Mouse (Mus musculus) liver, postnatal 0 days (tissue): ENCODE results near the gene Pibf1. TPM values are rescaled to one million over a fixed set of nuclear protein-coding genes. Genes with fewer than 3 reads are reported as not detected.

Experiments used
- ATAC-seq: fragments of 200-750 bp; cut with Nextera tagmentation; 2 replicates; pipeline ENCODE4 v1.8.0; 2017; ENCODE audit warnings: mild to moderate bottlenecking, moderate library complexity
- DNase-seq: peaks from one replicate; pipeline ENCODE4 v3.0.0-alpha.2; 2016
- H3K27ac ChIP-seq: fragments of 300-500 bp; sonication (generic); 2 replicates; pipeline ENCODE4 v1.5.1; 2014; ENCODE audit warnings: antibody characterized with exemption, moderate library complexity, mild to moderate bottlenecking, low read depth
- H3K27me3 ChIP-seq: fragments of 300-500 bp; sonication (generic); 2 replicates; pipeline ENCODE4 v1.6.1; 2014; ENCODE audit warnings: low read length, control low read depth, mixed read lengths; ENCODE audit not compliant: insufficient read depth
- H3K36me3 ChIP-seq: fragments of 300-500 bp; sonication (generic); replicated peaks from 2 replicates; pipeline ENCODE4 v1.6.1; 2014; ENCODE audit warnings: mild to moderate bottlenecking, control low read depth, low read length, moderate library complexity, mixed read lengths; ENCODE audit not compliant: insufficient read depth
- H3K4me1 ChIP-seq: fragments of 300-500 bp; sonication (generic); 2 replicates; pipeline ENCODE4 v1.6.1; 2014; ENCODE audit warnings: antibody characterized with exemption, mild to moderate bottlenecking, control low read depth; ENCODE audit not compliant: insufficient read depth
- H3K4me2 ChIP-seq: fragments of 300-500 bp; sonication (generic); 2 replicates; pipeline ENCODE4 v1.6.1; 2014; ENCODE audit warnings: low read depth, mild to moderate bottlenecking, low read length, moderate library complexity, mixed read lengths
- H3K4me3 ChIP-seq: fragments of 300-500 bp; sonication (generic); 2 replicates; pipeline ENCODE4 v1.5.1; 2014; ENCODE audit warnings: low read depth, low read length
- H3K9ac ChIP-seq: fragments of 300-500 bp; sonication (generic); replicated peaks from 2 replicates; pipeline ENCODE4 v1.6.1; 2014; ENCODE audit warnings: mild to moderate bottlenecking, moderate library complexity
- H3K9me3 ChIP-seq: fragments of 300-500 bp; sonication (generic); 2 replicates; pipeline ENCODE4 v1.6.1; 2016; ENCODE audit warnings: mild to moderate bottlenecking, control low read depth, low read length, mixed read lengths
- CTCF ChIP-seq: sonication (generic); IDR thresholded peaks from 2 replicates; pipeline ENCODE4 v1.5.1; 2016; ENCODE audit warnings: antibody characterized with exemption, low read depth
- EP300 ChIP-seq: IDR thresholded peaks from 2 replicates; pipeline ENCODE4 v1.6.1; 2016; ENCODE audit warnings: antibody characterized with exemption, low read depth, mild to moderate bottlenecking
- WGBS: fragments of 180-500 bp; shearing (Covaris S2); extraction: QIAGEN DNeasy Blood & Tissue Kit; methylation state at CpG from one replicate; pipeline ENCODE4 v1.1.7; 2014; ENCODE audit not compliant: insufficient replicate concordance; 5-methylcytosine and 5-hydroxymethylcytosine counted together
- polyA plus RNA-seq: library from polyadenylated mRNA; unstranded; fragments of >200 nt; fragmentation: Nextera tagmentation; extraction: Ambion mirVana; gene quantifications from 2 replicates; pipeline ENCODE4 v1.2.1, GENCODE M21; 2015

The Pibf1 gene
- polyA plus RNA-seq, result 4.7 and 4.9 TPM in 2 replicates

DNA sequence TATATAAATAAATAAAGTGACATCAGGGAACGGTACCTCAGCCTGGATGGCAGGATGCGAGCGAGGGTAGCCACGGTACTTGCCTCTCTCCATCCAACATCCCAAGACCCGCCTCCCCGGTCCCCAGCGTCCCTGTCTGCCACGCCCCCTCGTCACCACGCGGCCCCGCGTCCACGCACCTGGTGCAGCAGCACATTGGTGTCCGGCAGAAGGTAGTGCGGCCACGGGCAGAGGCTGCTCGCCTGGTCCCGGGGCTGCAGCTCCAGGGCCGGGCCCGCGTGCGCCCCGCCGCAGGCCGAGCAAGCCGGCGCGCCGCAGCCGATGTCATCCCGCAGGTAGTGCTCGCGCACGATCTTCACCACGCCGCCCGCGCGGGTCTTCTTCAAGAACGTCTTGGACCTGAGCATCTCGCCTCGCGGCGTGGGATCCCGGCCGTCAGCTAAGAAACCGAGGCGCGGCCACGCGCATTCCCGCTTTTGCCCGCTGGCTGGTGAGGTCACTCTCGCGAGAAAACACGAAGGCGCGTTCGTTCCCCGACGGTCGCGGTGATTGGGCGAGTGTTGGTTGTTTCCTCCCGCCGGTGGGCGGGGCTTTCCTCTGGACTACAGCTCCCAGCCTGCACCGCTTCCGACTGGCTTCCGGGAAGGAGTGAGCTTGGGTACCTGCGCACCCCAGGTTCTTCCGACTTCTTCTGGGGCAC lies at the start of gene Pibf1, which contains the start of gene Dis3:
Pibf1 (plus strand) TSS at position 158 of the 700 bp plus-strand sequence.
Dis3 (minus strand) TSS at position 504 of the 700 bp plus-strand sequence.
- DNase-seq (peak; percentile 100), ATAC-seq (peak; percentile 99)
- WGBS, result under 1% methylated on average over 72 of the region's 73 CpGs
- H3K9me3 ChIP-seq, result no peaks in the 10 kb centered on the region
- H3K27me3 ChIP-seq, result no peaks in the 10 kb centered on the region
- peak within 1 kb of the TSS; percentile 66 for H3K27ac ChIP-seq
- H3K9ac ChIP-seq, result peak within 1 kb of the TSS; percentile 88
- TF ChIP-seq EP300 (peak; percentile 53; the same call in 1 of the 2 replicates), CTCF (no peak)
- H3K4me3 ChIP-seq, result peak within 1 kb of the TSS; percentile 99
- peaks cover 8% of the 10 kb centered on the region for H3K4me1 ChIP-seq
- peak within 1 kb of the TSS; percentile 95 for H3K4me2 ChIP-seq
- peaks cover 31% of the 10 kb centered on the region for H3K36me3 ChIP-seq

DNA sequence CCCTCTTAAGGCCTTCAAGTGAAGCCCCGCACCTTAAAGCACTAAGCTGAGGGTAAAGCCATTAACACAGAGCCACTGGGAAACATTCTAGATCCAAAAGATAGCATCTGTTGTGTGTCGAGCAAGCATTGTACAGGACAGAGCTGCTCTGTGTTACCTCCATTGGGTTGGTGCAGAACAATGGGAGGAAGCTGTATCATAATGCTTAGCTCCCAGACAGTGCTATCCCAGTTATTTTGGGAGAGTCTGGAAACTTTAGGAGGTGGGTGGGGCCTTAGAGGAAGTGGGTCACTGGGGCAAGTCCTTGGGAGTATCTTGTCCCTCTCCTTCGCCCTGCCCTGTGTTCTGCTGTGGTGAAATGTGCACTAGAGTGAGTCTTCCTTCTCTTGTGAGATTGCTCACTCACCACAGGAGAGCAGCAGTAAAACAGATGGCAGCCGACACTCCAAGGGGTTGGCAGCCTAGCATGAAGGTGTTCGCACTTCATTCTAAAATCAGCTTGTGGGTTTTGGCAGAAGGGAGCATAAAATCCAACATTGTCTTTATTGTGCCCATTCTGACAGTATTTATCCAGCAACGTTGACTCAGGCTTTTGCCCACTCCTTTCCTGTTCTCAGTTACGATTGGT lies 40.2 kb upstream of the Pibf1 start:
- 85% methylated on average over 7 of the region's 7 CpGs for WGBS
- no peaks in the 10 kb centered on the region for H3K9me3 ChIP-seq
- peaks cover 34% of the 10 kb centered on the region for H3K36me3 ChIP-seq
- H3K27ac ChIP-seq, result no peak overlapping the region
- DNase-seq, result no peak
- no peaks in the 10 kb centered on the region for H3K4me1 ChIP-seq
- no peaks in the 10 kb centered on the region for H3K27me3 ChIP-seq
- no peak overlapping the region for H3K9ac ChIP-seq
- H3K4me2 ChIP-seq, result no peak overlapping the region
- TF ChIP-seq EP300 (no peak), CTCF (no peak)
- no peak overlapping the region for H3K4me3 ChIP-seq
- peak; percentile 56 for ATAC-seq

DNA sequence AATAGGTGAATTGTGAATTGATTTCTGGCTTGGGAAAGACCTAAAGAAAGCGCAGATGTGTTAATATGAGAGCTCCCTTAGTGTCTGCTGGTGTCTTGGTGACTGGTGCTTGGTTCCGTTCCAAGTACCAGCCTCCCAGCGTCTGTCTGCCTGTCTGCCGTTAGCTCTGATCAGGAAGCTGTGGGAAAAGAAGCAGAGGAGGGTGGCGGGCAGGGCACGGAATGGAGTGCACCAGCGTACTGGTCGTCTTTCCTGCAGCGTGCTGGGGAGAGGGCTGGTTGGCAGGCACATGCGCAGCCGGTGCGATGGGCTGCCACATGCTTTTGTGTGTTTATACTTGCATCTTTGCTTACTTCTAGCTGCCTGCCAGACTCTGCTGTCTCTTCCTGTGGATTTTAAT lies 38.6 kb upstream of the Pibf1 start:
- Histone ChIP-seq H3K9ac (no peak overlapping the region), H3K4me2 (no peak overlapping the region), H3K4me3 (no peak overlapping the region), H3K27me3 (no peaks in the 10 kb centered on the region), H3K9me3 (no peaks in the 10 kb centered on the region), H3K27ac (no peak overlapping the region), H3K36me3 (peaks cover 34% of the 10 kb centered on the region), H3K4me1 (no peaks in the 10 kb centered on the region)
- TF ChIP-seq CTCF, result no peak
- no peak for TF ChIP-seq EP300
- 91% methylated on average over 12 of the region's 12 CpGs for WGBS
- ATAC-seq, result no peak
- DNase-seq, result no peak

DNA sequence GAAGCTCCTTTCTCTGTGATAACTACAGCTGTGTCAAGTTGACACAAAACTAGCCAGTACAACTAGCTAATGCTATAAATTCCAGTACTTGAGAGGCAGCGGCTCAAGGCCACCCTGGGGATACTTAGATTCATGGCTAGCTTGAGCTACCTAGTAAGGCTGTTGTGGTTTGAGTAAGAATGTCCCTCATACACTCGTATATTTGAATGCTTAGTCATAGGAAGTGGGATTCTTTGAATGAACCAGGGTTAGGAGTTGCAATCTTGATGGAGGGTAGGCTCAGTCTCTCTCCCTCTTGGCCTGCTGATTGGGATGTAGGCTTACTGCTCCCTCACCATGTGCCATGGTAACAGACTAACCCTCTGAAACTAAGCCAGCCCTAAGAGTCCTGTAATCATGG lies 36.1 kb upstream of the Pibf1 start:
- Histone ChIP-seq H3K27me3 (no peaks in the 10 kb centered on the region), H3K9me3 (no peaks in the 10 kb centered on the region), H3K9ac (no peak overlapping the region), H3K4me2 (no peak overlapping the region), H3K36me3 (peaks cover 40% of the 10 kb centered on the region), H3K27ac (no peak overlapping the region), H3K4me3 (no peak overlapping the region), H3K4me1 (no peaks in the 10 kb centered on the region)
- ATAC-seq, result no peak
- WGBS, result 74% methylated on average over 2 of the region's 2 CpGs
- TF ChIP-seq EP300 (no peak), CTCF (no peak)
- DNase-seq, result no peak

DNA sequence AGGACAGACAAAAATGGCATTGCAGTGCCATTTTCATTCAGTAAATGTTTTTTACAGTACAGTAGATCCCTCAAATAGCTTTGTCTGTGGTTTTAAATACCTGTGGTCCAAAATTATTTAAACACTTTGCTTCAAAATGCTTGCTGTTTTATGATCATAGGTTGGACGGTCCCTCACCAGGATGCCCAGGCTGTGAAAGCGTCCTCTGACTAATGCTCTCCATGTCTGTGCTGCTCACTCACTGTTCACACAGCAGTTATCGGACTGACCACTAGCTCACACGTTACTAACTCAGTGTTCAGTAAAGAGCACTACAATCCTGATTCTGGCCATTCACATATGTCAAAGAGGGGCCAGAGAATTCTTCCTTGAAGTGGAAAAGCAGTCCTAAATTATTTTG lies 28.1 kb upstream of the Pibf1 start:
- no peaks in the 10 kb centered on the region for H3K27me3 ChIP-seq
- WGBS, result 87% methylated on average over 4 of the region's 4 CpGs
- no peak for ATAC-seq
- no peak overlapping the region for H3K27ac ChIP-seq
- no peak overlapping the region for H3K4me3 ChIP-seq
- H3K36me3 ChIP-seq, result peaks cover 47% of the 10 kb centered on the region
- no peak overlapping the region for H3K4me2 ChIP-seq
- TF ChIP-seq EP300, result no peak
- TF ChIP-seq CTCF, result no peak
- no peak for DNase-seq
- H3K9ac ChIP-seq, result no peak overlapping the region
- H3K4me1 ChIP-seq, result no peaks in the 10 kb centered on the region
- H3K9me3 ChIP-seq, result no peaks in the 10 kb centered on the region

DNA sequence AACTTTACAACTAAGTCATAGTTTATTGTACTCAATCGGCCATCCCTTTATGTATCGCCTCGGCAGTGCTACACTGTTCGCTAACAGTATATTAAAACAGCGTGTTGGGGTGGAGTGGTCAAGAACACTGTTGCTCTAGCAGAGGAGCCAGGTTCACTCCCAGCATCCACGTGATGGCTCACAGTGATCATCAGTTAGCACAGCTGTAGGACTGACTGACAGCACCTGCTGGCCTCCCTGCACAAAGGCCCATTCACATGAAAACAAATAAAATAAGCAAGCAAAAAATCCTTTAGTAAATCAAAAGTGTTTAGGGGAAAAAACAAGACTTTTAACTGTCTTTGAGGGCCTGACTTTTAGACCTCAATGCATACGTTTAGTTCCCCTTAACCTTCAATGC lies 10.3 kb upstream of the Pibf1 start:
- peaks cover 51% of the 10 kb centered on the region for H3K36me3 ChIP-seq
- H3K4me3 ChIP-seq, result no peak overlapping the region
- WGBS, result 91% methylated on average over 7 of the region's 7 CpGs
- H3K27me3 ChIP-seq, result no peaks in the 10 kb centered on the region
- H3K9me3 ChIP-seq, result no peaks in the 10 kb centered on the region
- H3K4me2 ChIP-seq, result no peak overlapping the region
- no peak for DNase-seq
- no peaks in the 10 kb centered on the region for H3K4me1 ChIP-seq
- no peak for TF ChIP-seq CTCF
- no peak for TF ChIP-seq EP300
- no peak overlapping the region for H3K9ac ChIP-seq
- ATAC-seq, result no peak
- H3K27ac ChIP-seq, result no peak overlapping the region
